Mouse (Mus musculus): ENCODE measurements around the gene Sh2d6. TPM values are rescaled to one million over a fixed set of nuclear protein-coding genes. Genes with fewer than 3 reads are reported as not detected.
A peak's percentile ranks its signal among the peaks of the same experiment; 100 is the strongest.

The Sh2d6 gene
- polyA plus RNA-seq, 1 experiment from 2014 or later: 0.26 TPM

GRCm38 (mm10) chr6:72475221-72475985 is 46.1 kb downstream of the Sh2d6 start:
- no peak overlapping the region for H3K4me3 ChIP-seq (ENCODE audit: inconsistent target)
- no peaks in the 10 kb centered on the region for H3K79me2 ChIP-seq (ENCODE audit: inconsistent target)
- no peak overlapping the region for H3K27ac ChIP-seq
- no peaks in the 10 kb centered on the region for H3K36me3 ChIP-seq (ENCODE audit: inconsistent target)
- 87% methylated on average over 4 of the region's 4 CpGs for WGBS (ENCODE audit: missing documents)

- H3K4me3 ChIP-seq (ENCODE audit: inconsistent target): no peak overlapping the region
- 62% methylated on average over 14 of the region's 14 CpGs for whole genome bisulfite sequencing (ENCODE audit: missing documents)
Measured at GRCm38 (mm10) chr6:72473264-72474041, 48.1 kb downstream of the Sh2d6 start.

DNA sequence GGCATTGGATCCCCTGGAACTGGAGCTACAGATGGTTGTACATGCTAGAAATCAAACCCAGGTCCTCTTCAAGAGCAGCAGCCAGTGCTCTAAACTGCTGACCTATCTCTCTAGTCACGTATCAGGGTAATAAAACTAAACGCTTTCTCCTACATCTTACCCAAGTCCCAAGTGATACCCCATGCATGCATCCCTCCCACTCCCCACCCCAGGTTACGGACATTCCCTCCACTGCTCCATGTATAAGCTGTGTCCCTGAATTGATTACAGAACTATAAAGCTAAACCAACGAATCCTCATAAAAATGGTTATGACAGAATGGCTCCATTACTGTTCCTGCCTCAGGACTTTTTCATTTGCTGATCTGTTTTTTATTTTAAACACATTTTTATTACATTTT is 55.3 kb downstream of the Sh2d6 start:
- Histone ChIP-seq H3K27ac (no peak overlapping the region), H3K79me2 (ENCODE audit: inconsistent target) (no peaks in the 10 kb centered on the region), H3K4me3 (ENCODE audit: inconsistent target) (no peak overlapping the region), H3K36me3 (ENCODE audit: inconsistent target) (no peaks in the 10 kb centered on the region)
- WGBS (ENCODE audit: missing documents): 89% methylated on average over 4 of the region's 4 CpGs

More at GRCm38 (mm10) chr6:72473264-72474041, 48.1 kb downstream of the Sh2d6 start:
- no peaks in the 10 kb centered on the region for H3K36me3 ChIP-seq (ENCODE audit: inconsistent target)
- H3K27ac ChIP-seq: peak overlapping the region; percentile 65
- H3K79me2 ChIP-seq (ENCODE audit: inconsistent target): no peaks in the 10 kb centered on the region

DNA sequence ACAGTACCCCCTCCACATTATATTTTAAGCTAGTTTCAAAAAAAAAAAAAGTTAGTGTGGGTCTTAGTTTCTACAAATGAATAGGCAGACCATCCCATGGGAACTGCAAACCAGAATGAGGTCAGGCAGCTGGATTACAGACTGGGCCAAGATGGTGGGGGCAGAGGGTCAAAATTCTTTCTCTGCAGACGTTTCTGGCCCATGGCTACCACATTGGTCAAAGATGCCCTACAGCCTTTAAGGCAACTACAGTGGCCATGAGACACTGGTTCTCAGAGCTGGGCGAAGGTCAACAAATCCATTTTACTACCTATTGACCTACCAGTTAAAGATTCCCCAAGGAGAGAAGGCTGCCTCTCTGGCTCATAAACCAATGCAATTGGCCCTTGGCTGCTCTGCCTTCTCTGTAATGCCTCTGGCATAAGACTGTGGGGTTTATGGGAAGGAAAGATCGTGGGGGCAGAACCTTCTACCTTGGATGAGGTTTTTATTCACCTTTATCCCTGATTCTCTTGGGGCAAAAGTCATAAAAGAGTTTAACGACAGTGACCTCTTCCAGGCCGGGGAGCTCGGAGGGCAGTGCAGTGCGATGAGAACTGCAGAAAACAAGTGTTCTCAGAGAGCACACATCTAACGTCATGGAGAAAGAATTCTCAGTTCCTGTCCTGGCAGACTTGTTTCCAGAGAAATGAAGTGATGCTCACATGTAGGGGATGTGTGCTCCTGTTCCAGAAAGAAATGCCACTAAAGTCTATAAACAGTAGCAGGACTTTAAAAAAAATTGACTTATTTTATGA is 55.9 kb downstream of the Sh2d6 start:
- Histone ChIP-seq H3K79me2 (ENCODE audit: inconsistent target) (no peaks in the 10 kb centered on the region), H3K4me3 (ENCODE audit: inconsistent target) (no peak overlapping the region), H3K36me3 (ENCODE audit: inconsistent target) (no peaks in the 10 kb centered on the region), H3K27ac (no peak overlapping the region)
- WGBS (ENCODE audit: missing documents): 88% methylated on average over 8 of the region's 8 CpGs

Other genes with a start within 250 kb of the Sh2d6 start
- gene Sftpb, start 217.1 kb downstream of the Sh2d6 start, polyA plus RNA-seq (2018): not detected in 3 replicates
- 22.3 to 31.3 TPM (median 30.3 TPM) in 3 replicates for gene Usp39, start 176.5 kb downstream of the Sh2d6 start, polyA plus RNA-seq (2018)
- gene 0610030E20Rik, start 174.4 kb downstream of the Sh2d6 start, polyA plus RNA-seq (2018): 16.4 to 24.8 TPM (median 19.7 TPM) in 3 replicates
- 6.8 to 10.9 TPM (median 8.2 TPM) in 3 replicates for gene Tmem150a, start 166.3 kb downstream of the Sh2d6 start, polyA plus RNA-seq (2018)
- 78.5 to 103 TPM (median 89.0 TPM) in 3 replicates for gene Rnf181, start 154.8 kb downstream of the Sh2d6 start, polyA plus RNA-seq (2018)
- 4.9 to 8.1 TPM (median 6.9 TPM) in 3 replicates for gene Vamp5, start 141.2 kb downstream of the Sh2d6 start, polyA plus RNA-seq (2018)
- gene Vamp8, start 131.0 kb downstream of the Sh2d6 start, polyA plus RNA-seq (2018): 344 to 401 TPM (median 347 TPM) in 3 replicates
- gene Ggcx, start 107.4 kb downstream of the Sh2d6 start, polyA plus RNA-seq (2018): 7.0 to 9.8 TPM (median 7.8 TPM) in 3 replicates
- gene Mat2a, start 82.1 kb downstream of the Sh2d6 start, polyA plus RNA-seq (2018): 97.5 to 182 TPM (median 98.5 TPM) in 3 replicates
- 672 to 1,184 TPM (median 744 TPM) in 3 replicates for gene Capg, start 22.7 kb upstream of the Sh2d6 start, polyA plus RNA-seq (2018)
- 5.0 to 8.4 TPM (median 7.3 TPM) in 3 replicates for gene Elmod3, start 76.7 kb upstream of the Sh2d6 start, polyA plus RNA-seq (2018)
- gene Retsat, start 76.8 kb upstream of the Sh2d6 start, polyA plus RNA-seq (2018): 6.6 to 12.3 TPM (median 8.4 TPM) in 3 replicates
- gene Tgoln1, start 95.3 kb upstream of the Sh2d6 start, polyA plus RNA-seq (2018): 90.8 to 106 TPM (median 102 TPM) in 3 replicates

Measured in macrophage (primary cell).